Mouse (Mus musculus) spleen, adult 18-20 months (tissue): ENCODE measurements around the gene Dph6.
"Not testable (repeated sequence)": the region's sequence is repeated elsewhere in the genome, so short reads cannot be mapped to it uniquely, and the experiment has no call there.

Experiments used
- DNase-seq, 2 experiments: peaks; one replicate each; pipeline ENCODE4 v3.0.0; 2022; ENCODE audit warnings: mixed read lengths in 2 of 2

Dph6 gene

DNA sequence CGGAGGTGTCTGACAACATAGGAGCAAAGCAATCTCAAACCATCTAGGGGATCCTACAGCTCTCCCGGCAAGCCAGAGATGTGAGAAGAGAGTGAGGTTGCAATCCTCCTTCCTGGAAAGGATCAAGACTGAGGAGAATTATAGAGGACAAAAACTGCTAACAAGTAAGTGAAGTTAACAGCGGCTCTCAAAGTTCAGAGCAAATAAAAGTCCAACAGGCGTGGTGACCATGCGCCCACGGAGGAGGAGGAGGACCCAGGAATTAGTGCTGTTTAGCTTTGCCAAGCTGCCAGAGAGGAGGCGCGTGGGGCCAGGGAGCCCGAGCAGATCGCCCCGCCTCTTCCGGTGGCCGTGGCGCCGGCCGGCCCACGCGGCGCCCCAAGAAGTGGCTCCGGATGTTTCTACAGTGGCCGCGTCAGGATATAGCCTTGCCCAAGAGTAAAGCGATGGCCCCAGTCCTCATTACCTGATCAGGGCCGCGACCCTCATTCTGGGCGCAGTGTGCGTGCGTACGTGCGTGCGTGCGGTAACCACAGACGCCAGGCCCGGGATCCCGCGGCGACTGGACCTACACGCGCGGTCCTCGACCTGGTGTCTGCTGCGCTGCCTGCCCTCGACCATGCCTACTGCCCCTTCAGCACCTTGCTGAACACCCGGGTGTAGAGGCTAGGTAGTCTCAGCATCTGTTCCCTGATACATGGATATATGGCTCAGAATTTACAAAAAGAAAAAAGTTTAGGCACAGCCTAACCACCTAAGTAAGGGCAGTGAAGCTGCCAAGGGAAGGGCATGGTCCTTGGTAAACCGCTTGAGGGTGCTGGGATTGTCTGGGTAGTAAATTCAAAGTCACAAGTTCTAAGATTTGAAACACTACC is at the start of gene Dph6:
Dph6 (minus strand) TSS at position 600 of the 875 bp plus-strand sequence.
- DNase-seq, result peak; percentile 69 to 84

DNA sequence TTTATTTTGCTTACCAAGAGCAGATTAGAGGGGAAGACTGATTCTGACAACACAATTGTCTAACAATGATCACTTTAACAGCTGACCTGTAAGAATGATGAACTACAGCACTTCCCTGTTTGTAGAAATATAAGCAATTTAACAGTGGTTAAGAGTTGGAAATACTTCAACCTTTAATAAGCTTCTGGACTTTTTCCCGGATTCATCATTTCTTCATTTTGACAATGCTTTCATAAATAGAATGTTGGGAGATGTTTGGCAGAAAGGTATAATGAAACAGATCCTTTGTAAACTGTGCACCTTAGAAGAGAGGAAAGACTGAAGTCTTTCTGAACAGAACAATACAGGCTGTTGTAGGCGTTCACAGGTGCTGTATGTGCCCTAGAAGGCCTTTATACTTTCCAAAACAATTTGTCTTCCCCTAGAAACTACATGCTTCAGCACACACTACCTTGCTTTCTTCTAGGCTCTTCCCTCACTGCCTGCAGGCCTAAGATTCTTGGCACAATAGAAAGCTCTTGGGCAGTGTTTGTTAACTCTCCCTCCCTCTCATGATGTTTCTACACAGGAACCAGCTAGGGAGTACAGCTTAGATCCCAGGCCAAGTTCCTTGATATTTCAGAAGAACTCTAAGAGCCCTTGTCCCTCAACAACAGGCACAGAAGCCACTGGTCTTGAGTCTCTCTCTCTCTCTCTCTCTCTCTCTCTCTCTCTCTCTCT is 46.4 kb upstream of the Dph6 start:
- no peak for DNase-seq

DNA sequence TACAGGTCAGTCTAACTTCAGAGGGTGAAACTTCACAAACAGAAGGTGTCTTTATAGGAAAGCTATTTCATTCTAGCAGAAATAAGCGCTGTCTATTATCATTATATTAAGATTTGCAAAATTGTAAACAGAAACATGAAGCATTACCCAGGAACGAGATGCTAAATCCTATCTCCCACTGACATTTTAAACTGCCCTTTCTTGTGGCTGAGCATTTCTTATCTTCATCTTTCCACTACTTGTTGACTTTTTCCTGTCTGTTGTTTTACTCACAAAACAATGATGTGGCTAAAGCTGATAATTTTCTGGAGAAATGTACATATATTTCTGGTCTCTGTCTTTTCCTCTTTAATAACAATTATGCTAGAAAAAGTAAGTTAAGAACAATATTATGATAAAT is 36.8 kb upstream of the Dph6 start:
- DNase-seq, result no peak

DNA sequence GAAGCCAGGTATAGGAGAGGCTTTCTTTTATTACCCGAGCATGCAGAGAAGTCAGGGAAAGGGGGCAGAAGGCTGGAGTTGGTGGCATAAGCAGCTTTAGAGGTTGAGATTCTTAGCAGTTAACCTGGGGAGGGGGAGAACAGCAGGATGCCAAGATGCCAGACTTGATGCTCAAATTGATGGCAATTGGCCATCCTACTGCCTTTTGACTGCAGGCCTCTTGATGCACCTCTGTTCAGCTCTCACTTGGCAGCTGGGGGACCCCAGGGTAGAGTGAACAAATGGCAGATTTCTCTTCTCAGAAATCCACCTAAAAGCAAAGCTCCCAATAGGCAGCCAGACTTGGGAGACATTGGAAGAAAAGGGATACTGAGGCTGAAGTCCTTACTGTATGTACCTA is 32.7 kb upstream of the Dph6 start:
- DNase-seq, result no peak

DNA sequence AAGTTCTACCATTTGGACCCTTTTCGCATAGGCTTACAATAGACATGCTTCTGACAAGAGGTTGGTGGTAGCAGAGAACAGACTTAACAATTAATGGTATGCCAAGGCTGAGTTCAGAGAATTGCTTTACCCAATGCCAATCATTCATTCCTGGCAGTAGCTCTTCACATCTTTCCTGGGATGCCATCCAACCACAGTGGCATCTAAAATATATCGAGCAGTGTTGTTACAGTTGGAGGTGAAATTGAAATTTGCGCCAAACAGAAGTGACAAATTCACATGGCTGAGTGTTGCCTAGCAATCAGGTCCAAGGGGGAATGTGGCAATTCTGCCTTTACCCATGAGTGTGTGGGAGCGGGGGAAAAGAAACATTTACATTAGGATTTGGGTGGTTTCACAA is 32.3 kb upstream of the Dph6 start:
- no peak for DNase-seq

DNA sequence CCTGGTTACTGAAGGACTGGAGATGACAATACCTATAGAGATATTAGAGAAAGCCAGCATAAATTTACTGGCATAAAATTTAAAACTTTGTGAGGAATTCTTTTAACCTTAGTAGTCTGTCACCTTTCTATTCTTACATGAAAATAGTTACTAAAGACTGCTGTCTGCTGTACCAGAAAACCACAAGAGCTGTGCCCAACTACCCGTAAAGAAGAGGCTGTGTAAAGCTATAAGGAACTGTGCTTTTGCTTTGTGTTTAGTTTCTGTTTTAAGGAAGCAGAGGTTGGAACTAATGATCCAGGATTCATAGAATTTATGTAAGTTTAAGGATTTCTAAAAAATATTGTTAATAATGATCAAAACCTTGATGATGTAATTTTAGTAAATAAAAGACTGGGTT is 19.1 kb upstream of the Dph6 start:
- no peak for DNase-seq

DNA sequence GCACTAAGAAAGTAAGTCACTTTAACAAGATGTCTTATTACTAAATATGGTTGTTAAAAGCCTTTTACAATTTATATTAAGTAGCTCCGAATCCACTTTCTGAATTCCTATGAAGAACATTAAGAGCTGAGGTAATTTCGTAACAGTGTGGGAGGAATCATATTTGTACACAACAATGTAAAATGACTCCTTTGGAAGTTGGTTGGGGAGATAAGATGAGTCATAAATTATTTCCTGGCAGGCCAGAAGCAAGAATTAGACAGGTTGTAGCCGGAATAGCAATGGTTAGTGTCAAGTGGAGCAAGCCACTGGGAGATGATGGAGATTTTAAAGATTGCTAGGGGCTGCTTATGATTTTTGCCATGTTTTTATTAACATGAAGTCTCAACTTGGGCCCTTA is 16.2 kb upstream of the Dph6 start:
- no peak for DNase-seq

DNA sequence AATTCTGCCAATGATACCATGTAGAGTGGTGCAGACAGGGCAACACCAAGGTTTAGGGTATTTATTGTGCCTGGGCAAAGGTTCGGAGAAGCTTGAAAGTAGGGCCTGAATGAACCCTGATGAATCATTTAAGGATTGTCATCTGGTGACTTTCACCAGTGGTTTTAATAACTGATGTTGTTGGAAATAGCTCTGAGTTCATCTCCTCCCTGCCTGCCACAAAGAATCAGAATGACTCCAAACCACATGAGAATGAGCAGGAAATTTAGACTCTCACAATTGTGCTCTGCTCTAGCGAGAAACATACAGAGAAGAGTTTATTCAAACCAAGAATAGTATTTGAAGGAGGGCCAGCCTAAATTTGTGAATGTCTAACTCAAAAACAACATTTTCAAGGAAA is 4.2 kb upstream of the Dph6 start:
- no peak for DNase-seq

DNA sequence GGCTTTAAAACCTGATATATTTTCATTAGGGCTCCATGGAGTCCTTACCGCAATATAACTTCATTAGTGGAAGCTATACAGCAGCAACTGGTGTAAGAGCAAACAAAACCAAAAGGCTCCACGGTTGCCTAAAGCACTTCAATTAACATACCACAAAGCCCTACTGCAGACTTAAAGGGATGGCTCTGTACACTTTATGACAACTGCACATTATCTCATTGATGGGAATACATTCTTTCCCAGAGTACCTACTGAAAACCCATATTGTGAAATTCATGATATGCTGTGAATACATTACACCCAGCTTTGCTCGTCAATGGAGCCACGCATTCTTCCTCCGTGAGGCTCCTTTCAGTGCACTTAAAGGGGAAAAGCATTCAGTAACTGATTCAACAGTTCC is 8.5 kb downstream of the Dph6 start:
- DNase-seq, result no peak

DNA sequence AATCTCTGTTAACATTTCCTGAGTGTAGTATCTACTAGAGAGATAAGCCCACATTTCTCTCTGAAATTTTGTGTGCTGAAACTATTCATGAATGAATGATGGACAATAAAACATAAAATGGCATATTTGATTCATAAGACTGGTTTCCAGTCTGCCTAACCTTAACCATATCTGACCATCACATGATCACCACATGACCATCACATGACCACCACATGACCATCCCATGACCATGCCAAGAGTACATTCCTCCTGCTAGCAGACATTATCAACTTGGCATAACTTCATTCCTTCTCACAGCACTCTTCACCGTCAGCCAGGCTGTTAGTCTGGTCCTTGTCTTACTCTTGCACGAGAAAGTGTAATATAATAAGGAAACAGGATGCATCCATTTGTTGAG is 10.9 kb downstream of the Dph6 start:
- DNase-seq, result no peak

DNA sequence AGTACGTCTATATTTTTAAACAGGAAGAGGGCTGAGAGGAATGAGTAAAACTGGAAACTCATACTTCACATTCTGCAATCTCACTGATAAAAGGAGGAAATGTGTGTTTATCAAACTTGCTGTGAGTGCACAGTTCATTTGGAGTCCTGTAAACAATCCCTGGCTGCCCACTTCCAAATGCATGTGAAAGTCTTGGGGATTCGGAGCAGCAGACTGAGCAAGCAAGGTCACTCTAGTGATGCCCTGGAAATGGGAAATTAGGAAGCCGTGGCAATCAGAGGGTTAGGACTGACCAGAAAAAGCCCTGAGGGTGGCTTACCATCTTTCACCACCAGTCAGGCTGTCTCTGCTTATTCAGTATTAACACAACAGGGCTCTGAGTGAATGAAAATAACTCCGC is 30.1 kb downstream of the Dph6 start:
- DNase-seq, result no peak

DNA sequence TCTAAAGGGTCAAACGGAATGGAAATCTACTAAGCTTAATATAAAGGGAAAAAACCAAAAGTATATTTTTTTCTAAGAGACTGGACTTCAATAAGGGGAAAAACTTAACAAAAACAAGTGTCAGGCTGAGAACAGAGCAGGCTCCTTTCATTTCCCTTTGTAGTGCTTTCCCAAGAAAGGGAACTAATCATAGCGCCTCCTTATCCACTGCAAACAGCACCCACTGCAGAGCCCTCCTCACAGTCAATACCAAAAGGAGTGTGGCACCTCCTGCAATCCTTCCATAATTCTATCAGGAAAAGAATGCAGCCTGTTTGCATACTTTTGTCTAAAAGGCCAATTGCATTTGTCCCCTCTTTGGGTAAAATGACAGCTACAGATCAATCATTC is 32.2 kb downstream of the Dph6 start:
- no peak for DNase-seq

DNA sequence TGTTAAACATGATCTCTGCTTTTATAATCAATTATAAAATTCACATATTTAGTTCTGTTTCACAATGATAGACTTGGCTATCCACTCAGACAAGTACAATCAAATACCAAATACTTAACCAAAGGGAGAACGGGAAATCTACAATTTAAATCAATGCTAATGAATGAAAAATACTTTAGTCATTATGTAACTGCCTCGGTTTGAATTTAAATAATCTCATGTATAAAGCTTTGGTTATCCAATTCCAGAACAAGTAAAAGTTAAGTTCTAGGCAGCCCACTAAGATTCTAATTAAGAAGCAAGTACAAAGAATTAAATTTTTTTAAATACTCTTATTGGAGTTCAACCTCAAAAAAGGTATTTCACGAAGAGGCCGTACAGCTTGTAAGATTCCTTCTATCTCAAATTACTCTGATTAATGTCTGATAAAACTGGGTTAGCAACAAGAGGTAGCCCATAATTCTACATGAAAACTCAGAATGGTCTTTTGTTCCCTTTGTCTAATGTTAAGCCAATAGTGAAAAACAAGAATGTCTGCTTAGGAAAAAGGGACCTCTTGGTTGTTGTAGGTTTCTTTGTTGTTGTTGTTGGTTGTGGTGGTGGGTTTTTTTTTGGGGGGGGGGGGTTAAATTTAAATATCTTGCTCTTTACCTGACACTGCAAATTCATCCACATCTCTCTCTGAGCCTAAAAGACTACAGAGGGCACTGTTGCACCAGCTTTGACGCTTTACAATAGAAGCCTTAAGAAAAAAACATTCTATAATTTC is 32.8 kb downstream of the Dph6 start:
- DNase-seq, result no peak

DNA sequence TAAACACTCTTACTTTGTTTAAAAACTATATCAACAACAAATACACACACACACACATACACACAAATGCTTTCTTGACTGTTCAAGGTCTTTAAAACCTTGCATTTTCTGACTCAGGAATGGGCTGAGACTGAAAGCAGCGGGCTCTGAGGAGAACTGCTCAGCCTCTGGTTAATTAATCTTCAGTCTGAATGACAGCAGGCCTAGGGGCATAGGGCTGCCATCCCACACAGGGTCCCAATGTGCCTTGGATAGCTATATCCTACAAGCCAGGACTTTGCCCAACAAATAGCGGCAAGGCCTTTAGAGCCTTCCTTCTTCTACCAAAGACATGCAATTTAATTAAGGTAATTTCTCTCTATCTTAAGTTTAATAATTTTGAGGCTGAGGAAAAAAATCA is 43.2 kb downstream of the Dph6 start:
- DNase-seq, result no peak

DNA sequence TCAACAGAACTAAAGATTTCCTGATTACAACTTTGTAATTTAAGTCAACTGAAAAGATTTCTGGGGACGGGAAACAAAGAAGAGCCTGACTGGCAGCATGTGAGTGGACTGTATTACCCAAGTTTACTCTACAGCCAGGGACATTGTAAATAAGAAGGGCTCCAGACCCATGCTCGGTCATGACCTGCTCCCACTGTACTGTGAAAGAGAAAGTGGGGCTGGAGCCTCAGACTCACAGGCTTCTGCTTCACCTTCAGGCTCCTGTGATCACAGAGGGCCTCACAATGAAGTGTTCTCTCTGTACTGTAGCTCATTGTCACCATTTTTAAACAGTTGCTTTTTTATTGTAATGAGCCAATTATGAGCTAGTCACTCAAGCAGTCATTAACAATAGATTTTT is 44.7 kb downstream of the Dph6 start:
- no peak for DNase-seq

DNA sequence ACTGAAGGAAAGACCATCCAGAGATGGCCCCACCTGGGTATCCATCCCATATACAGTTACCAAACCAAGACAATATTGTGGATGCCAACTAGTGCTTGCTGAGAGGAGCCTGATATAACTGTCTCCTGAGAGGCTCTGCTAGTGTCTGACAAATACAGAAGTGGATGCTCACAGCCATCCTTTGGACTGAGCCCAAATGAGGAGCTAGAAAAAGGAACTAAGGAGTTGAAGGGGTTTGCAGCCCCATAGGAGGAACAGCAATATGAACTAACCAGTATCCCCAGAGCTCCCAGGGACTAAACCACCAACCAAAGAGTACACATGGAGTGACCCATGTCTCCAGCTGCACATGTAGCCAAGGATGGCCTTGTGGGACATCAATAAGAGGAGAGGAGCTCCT is 49.6 kb downstream of the Dph6 start:
- not testable (repeated sequence) for DNase-seq

DNA sequence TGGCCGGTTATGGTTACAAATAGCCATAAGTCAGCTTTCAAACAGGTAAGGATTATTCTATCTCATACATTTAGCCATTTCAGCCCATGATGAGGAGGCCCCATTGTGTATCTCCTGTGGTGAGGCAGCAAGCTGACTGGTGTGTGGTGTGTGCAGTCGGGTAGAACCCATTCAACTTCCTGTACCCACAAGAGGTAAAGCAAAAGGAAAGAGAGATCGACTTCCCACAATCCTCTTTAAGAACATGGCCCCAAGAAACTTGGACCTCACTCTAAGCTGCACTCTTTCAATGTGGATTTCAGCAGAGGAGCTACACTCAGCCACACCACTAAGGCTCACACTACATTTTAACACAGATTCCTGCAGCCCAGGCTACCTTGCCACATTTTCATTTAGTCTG is 53.6 kb downstream of the Dph6 start:
- DNase-seq, result no peak

DNA sequence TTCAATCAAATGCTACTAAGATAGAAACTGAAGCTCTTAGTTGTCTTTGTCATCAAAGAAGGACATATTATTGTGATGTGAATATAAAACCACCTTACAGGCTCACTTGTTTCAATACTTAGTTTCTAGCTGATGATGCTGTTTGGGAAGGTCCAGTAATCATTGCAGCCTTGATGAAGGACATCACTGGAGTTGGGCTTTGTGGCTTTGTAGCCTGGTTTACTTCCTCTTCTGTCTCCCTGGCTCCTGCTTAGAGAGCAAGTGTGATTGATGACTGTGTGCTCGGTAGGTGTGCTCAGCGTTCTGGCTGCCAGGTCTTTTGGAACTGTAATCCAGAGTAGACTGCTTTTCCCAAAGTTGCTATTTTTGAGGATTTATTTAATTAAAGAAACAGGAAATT is 55.0 kb downstream of the Dph6 start:
- DNase-seq, result no peak

DNA sequence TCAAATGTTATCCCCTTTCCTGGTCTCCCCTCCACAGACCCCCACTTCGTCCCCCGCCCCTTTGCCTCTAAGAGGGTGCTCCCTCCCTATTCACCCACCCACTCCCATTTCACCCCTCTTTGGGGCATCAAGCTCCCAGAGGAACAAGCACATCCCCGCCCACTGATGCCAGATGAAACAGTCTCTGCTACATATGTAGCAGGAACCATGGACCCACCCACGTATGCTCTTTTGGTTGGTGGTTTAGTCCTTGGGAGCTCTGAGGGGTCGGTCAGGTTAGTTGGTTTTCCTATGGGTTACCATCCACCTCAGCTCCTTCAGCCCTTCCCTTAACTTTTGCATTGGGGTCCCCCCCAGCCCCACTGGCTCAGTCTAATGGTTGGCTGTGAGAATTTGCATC is 61.4 kb downstream of the Dph6 start:
- DNase-seq, result no peak

DNA sequence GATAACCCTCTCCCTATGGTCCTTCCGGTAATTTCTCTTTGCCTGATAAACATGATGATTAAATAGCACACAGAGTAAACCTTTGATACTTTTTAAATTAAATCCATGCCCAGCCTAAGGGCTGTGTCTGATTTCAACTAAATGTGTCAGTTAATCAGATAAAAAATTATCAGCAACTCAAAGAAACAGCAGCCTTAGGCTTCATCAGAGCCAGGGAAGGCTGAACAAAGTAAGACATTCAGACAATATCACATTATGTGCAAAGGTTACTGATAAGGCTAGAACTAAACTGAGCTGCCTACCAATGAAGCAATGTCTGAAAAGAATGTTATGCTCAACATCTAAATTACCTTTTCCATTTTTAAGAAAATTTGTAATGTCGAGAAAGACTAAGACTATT is 74.0 kb downstream of the Dph6 start:
- no peak for DNase-seq

DNA sequence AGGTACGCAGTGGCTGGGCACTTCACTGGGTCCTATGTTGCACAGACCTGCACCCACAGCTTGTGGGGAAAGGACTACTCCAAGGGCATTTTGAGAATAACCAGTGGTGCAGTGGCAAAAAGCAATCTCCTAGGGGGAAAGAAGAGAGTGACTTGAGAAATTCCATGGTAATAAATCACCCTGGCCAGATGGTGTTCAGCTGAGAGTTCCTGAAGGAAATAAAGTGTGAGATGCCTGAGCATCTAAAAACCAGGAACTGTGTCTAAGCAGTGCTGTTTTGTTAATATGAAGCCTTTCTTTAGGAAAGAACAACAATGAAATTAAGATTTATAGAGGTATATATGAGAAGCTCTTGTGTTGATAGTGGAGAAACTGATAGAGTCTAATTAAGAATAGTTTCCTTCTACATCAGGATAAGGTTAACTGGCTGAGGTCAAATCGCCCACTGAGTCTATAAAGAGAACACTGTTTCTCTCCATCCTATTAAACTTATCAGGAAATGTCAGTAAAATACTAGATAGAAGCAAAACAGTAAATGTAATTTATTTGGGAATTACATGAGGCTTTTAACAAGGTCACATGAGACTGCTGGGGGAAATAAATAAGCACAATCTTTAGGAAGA is 111.7 kb downstream of the Dph6 start:
- no peak for DNase-seq

DNA sequence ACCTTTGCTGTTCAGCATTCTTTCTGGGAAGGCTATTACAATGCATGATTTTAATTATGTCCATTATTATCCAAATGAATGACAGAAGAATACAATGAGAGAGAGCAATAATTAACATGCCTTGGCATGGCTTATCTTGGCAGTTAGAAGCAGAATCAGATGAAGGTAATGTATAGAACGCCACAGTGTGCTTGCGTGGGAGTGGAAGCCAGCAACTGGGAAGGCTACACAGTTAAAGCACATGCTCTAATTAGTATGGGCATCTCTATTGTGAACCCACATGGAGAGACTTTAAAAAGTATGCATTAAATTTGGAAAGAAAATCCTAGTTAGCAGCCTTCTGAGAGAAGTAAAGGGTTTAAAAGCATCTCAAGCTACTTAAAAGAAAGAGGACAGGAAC is 112.4 kb downstream of the Dph6 start:
- no peak for DNase-seq

DNA sequence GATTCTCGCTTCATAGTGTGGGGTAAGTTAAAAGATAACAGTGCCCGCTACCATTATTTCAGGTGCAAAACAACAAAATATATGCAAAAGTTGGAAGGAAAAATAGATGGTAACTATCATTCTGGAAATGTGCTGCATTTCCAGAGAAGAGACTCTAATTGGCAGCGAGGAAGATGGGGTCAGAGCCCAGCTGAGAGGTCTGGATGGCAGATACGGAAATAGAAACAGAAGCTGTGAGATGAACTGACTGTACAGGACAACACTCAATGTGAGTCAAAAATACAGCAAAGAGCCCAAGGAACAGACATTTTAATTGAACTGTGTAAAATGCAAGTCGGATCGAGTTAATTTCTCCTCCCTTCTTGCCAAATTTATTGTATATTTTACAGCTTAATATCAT is 114.3 kb downstream of the Dph6 start:
- no peak for DNase-seq
